Mouse (Mus musculus): ENCODE data around the gene Olfr111. TPM values are rescaled to one million over a fixed set of nuclear protein-coding genes. Genes with fewer than 3 reads are reported as not detected.
"Not testable (repeated sequence)": the region's sequence is repeated elsewhere in the genome, so short reads cannot be mapped to it uniquely, and the experiment has no call there.

Olfr111 gene
- polyA plus RNA-seq (2016; fragmentation: Nextera tagmentation; extraction: Ambion mirVana): not detected in 2 replicates

GRCm38 (mm10) chr17:37507730-37508129 is at the start of gene Olfr111:
Olfr111 (plus strand) TSS chr17:37508030.
- H3K4me2 ChIP-seq (replicated peaks): no peak within 1 kb of the TSS
- ATAC-seq (ENCODE audit: low FRiP score): no peak
- no peaks in the 10 kb centered on the region for H3K36me3 ChIP-seq
- WGBS: 91% methylated on average over 4 of the region's 4 CpGs
- no peaks in the 10 kb centered on the region for H3K27me3 ChIP-seq
- H3K27ac ChIP-seq: no peak within 1 kb of the TSS
- H3K9ac ChIP-seq: no peak within 1 kb of the TSS
- no peak within 1 kb of the TSS for H3K4me3 ChIP-seq
- H3K4me1 ChIP-seq: no peaks in the 10 kb centered on the region
- no peaks in the 10 kb centered on the region for H3K9me3 ChIP-seq (replicated peaks)

DNA sequence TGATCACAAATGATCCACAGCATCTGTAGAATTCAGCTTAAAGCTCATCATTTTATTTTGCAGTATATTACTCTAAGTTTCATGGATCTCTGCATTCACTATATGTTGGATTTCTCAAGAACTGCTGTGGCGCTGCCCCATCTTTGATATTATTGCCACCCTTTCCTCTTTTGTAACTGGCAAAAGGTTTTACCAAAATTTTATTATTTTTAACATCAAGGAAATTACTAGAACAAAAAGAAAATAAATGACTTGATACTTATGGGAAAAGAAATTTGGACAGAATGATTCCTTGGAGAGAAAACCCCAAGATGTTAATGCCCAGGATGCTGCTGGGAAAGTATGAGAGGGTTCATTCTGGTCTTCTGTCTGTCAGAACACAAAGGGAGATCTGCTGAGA is 49.2 kb upstream of the Olfr111 start, which contains the start of gene Olfr109:
Olfr109 (plus strand) TSS at position 301 of the 400 bp plus-strand sequence.
- Histone ChIP-seq H3K27me3 (no peaks in the 10 kb centered on the region), H3K4me1 (no peaks in the 10 kb centered on the region), H3K9me3 (replicated peaks) (no peaks in the 10 kb centered on the region), H3K27ac (no peak within 1 kb of the TSS), H3K4me2 (replicated peaks) (no peak within 1 kb of the TSS), H3K36me3 (no peaks in the 10 kb centered on the region), H3K9ac (no peak within 1 kb of the TSS), H3K4me3 (no peak within 1 kb of the TSS)
- 93% methylated on average over 1 of the region's 1 CpGs for WGBS
- ATAC-seq (ENCODE audit: low FRiP score): no peak

GRCm38 (mm10) chr17:37483452-37483851 is 24.4 kb upstream of the Olfr111 start, which contains the start of gene H2-M2:
H2-M2 (minus strand) TSS chr17:37483552.
- Histone ChIP-seq H3K27ac (no peak within 1 kb of the TSS), H3K4me3 (no peak within 1 kb of the TSS), H3K9me3 (replicated peaks) (no peaks in the 10 kb centered on the region), H3K4me1 (no peaks in the 10 kb centered on the region), H3K36me3 (no peaks in the 10 kb centered on the region), H3K27me3 (no peaks in the 10 kb centered on the region), H3K9ac (no peak within 1 kb of the TSS), H3K4me2 (replicated peaks) (no peak within 1 kb of the TSS)
- 78% methylated on average over 2 of the region's 2 CpGs for WGBS
- ATAC-seq (ENCODE audit: low FRiP score): no peak

- no peak within 1 kb of the TSS for H3K4me3 ChIP-seq
- no peak within 1 kb of the TSS for H3K4me2 ChIP-seq (replicated peaks)
- no peaks in the 10 kb centered on the region for H3K9me3 ChIP-seq (replicated peaks)
- no peaks in the 10 kb centered on the region for H3K27me3 ChIP-seq
- no peak within 1 kb of the TSS for H3K27ac ChIP-seq
- no peaks in the 10 kb centered on the region for H3K36me3 ChIP-seq
- ATAC-seq (ENCODE audit: low FRiP score): no peak
- no peak within 1 kb of the TSS for H3K9ac ChIP-seq
- H3K4me1 ChIP-seq: no peaks in the 10 kb centered on the region
- 52% methylated on average over 1 of the region's 1 CpGs for WGBS
Measured at GRCm38 (mm10) chr17:37491930-37492518, 15.8 kb upstream of the Olfr111 start, which contains the start of gene Olfr110. Olfr110 (plus strand) TSS chr17:37492468.

- not testable (repeated sequence) for H3K4me1 ChIP-seq; H3K27ac ChIP-seq; H3K4me3 ChIP-seq; H3K9ac ChIP-seq; H3K27me3 ChIP-seq; H3K4me2 ChIP-seq (replicated peaks); ATAC-seq (ENCODE audit: low FRiP score); H3K9me3 ChIP-seq (replicated peaks); H3K36me3 ChIP-seq
Measured at GRCm38 (mm10) chr17:37524612-37525011, 16.8 kb downstream of the Olfr111 start.

DNA sequence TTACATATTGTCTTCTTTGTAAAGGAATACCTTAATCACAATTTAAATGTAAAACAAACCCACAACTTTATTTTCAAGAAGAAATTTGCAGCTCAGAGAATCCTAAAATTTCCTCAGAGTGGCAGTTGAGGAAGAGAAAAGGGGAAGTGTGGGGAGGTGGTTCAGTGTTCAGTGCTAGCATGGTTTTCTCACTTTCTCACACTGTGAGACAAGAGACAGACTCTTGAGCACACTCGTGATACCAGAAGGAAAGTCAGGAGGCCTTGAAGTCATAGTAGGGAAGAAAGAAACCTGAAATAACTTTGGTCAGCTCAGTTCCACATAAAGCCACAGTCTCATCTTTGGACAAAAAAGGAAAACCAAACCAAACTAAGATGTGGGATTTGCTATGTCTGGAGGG is 17.6 kb downstream of the Olfr111 start:
- H3K27me3 ChIP-seq; ATAC-seq (ENCODE audit: low FRiP score); H3K9ac ChIP-seq; H3K9me3 ChIP-seq (replicated peaks); H3K4me1 ChIP-seq; H3K36me3 ChIP-seq; H3K4me2 ChIP-seq (replicated peaks); H3K4me3 ChIP-seq; H3K27ac ChIP-seq: not testable (repeated sequence)
- 71% methylated on average over 1 of the region's 1 CpGs for WGBS

DNA sequence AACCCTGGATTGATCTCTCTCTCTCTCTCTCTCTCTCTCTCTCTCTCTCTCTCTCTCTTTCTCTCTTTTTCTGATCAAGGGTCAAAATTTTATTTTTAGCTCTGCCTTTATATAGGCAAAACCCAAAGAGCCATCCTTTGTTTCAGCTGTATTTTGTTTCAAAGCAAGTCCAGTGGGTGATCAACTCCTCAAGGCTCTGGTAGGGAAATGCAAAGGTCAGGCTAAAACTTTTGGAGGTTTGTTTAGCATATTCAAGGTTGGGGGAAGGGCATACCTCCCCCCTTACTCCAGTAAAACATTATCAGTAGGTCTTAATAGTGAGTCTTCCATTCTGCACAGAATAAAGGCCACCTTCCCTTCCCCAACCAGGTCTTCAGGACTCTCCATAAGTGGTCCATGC is 27.3 kb downstream of the Olfr111 start:
- Histone ChIP-seq H3K4me3 (no peak overlapping the region), H3K9me3 (replicated peaks) (no peaks in the 10 kb centered on the region), H3K4me2 (replicated peaks) (no peak overlapping the region), H3K36me3 (no peaks in the 10 kb centered on the region), H3K27ac (no peak overlapping the region), H3K27me3 (no peaks in the 10 kb centered on the region), H3K9ac (no peak overlapping the region), H3K4me1 (no peaks in the 10 kb centered on the region)
- ATAC-seq (ENCODE audit: low FRiP score): no peak

GRCm38 (mm10) chr17:37538416-37538815 is 30.6 kb downstream of the Olfr111 start:
- H3K9me3 ChIP-seq (replicated peaks); H3K4me2 ChIP-seq (replicated peaks); H3K4me1 ChIP-seq; H3K4me3 ChIP-seq; H3K9ac ChIP-seq; H3K27ac ChIP-seq; H3K27me3 ChIP-seq; ATAC-seq (ENCODE audit: low FRiP score); H3K36me3 ChIP-seq: not testable (repeated sequence)
- 58% methylated on average over 1 of the region's 1 CpGs for WGBS

DNA sequence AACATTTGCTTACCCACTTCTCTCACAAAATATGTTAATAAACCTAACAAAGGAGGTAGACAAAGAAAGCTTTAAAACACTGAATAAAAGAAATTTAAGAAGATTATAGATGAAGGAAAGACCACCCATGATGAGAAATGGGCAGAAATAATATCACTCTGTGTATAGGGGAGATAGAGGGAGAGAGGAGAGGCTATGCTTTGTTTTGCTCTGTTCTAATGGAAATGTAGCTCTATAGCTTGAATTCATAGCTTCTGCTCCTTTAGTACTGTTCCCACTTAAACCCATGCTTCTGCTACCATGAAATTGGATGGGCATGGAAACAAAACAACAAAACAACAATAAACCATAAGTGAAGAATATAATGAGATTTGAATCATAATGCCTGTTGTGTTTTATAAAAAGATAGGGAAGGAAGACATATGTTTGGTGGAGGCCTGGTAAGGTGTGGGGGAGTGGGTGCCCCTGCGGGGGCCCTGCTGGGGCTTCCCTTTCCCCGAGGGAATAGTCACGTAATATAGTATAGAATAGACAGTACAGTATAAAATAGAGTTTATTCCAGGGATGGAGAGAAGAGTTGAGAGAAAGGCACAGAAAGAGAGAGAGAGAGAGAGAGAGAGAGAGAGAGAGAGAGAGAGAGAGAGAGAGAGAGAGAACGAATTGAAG is 33.8 kb downstream of the Olfr111 start:
- Histone ChIP-seq H3K36me3 (no peaks in the 10 kb centered on the region), H3K4me2 (replicated peaks) (no peak overlapping the region), H3K27ac (no peak overlapping the region), H3K9ac (no peak overlapping the region), H3K4me3 (no peak overlapping the region), H3K27me3 (no peaks in the 10 kb centered on the region), H3K9me3 (replicated peaks) (no peaks in the 10 kb centered on the region), H3K4me1 (no peaks in the 10 kb centered on the region)
- no peak for ATAC-seq (ENCODE audit: low FRiP score)
- WGBS: 74% methylated on average over 4 of the region's 4 CpGs

DNA sequence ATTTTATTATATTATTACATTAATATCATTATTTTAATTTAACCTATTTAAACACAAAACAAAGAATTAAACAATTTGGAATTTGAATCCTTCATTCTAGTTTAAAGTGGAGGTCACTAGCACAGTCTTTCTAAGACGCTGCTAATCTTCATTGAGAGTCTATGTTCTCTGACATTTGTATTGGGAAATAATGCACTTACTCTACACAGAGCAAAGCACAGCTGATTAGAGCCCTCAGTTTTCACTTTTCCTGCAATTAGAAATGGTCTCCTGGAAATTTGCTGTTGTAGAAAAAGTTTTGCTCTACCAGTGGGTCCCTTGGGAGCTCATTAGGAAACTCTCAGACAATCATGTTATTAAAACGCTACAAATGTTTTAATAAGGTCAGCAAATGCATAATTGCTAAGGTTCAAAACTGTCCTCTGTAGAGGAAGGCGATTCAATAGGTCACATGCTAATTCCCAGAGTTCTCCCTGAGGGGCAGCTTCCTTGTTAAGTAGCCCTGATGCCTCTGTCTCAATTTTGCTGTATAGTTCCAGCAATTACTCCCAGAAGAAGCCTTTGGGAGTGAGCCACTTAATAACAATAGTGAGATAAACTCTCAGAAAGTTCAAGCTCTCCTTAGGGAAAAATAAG is 36.1 kb downstream of the Olfr111 start:
- Histone ChIP-seq H3K9ac (no peak overlapping the region), H3K4me3 (no peak overlapping the region), H3K36me3 (no peaks in the 10 kb centered on the region), H3K9me3 (replicated peaks) (no peaks in the 10 kb centered on the region), H3K27me3 (no peaks in the 10 kb centered on the region), H3K27ac (no peak overlapping the region), H3K4me1 (no peaks in the 10 kb centered on the region), H3K4me2 (replicated peaks) (no peak overlapping the region)
- 66% methylated on average over 3 of the region's 3 CpGs for WGBS
- no peak for ATAC-seq (ENCODE audit: low FRiP score)

DNA sequence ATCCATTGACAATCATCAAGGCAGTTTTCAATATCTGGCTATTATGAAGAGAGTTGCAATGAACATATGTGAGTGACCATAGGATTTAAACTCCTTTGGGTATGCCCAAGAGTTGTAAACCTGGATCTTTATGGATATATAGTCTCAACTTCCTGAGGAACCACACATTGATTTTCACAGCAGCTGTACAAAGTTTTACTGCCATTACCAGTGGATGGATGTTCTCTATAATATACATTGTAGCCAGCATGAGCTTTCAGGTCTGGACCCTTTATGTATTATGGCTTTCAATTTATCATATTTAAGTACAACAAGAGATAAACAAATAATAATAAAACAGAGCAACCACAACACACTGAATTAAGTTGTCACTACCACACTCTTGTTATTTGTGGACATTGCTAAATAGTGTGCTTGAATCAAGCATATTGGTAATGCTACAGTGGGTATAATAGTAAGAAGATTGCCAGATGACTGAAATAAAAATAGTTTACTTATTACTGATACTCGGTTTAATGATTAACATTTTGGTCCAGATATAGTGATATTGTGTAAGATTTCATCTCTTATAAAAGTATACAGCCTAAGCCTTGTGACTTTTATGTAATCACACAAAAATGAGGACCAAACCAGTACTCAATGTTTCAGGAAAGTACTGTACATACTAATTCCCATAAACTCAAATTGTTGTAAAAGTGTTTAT is 51.2 kb downstream of the Olfr111 start:
- H3K4me2 ChIP-seq (replicated peaks): no peak overlapping the region
- no peak overlapping the region for H3K4me3 ChIP-seq
- H3K4me1 ChIP-seq: no peaks in the 10 kb centered on the region
- H3K36me3 ChIP-seq: no peaks in the 10 kb centered on the region
- 57% methylated on average over 1 of the region's 1 CpGs for WGBS
- H3K9me3 ChIP-seq (replicated peaks): no peaks in the 10 kb centered on the region
- no peak overlapping the region for H3K9ac ChIP-seq
- H3K27ac ChIP-seq: no peak overlapping the region
- H3K27me3 ChIP-seq: no peaks in the 10 kb centered on the region
- no peak for ATAC-seq (ENCODE audit: low FRiP score)

DNA sequence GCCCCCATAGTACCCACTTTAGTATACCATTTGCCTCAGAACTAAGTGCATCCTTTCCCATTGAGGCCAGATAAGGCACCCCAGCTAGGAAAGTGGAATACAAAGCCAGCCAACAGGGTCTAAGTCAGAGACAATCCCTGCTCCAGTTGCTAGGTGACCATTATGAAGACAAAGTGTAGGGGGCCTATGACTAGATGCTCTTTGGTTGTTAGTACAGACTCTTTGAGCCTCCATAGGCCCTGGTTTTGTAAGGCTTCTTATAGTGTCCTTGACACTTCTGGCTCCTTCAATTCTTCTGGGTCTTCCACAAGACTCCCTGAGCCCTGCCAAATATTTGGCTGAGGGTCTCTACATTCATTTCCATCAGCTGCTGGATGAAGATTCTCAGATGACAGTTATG is 61.5 kb downstream of the Olfr111 start, which contains the start of gene Olfr112:
Olfr112 (minus strand) TSS at position 101 of the 400 bp plus-strand sequence.
- ATAC-seq (ENCODE audit: low FRiP score): no peak
- H3K36me3 ChIP-seq: no peaks in the 10 kb centered on the region

More for the DNA sequence above, 61.5 kb downstream of the Olfr111 start, which contains the start of gene Olfr112:
- no peak within 1 kb of the TSS for H3K27ac ChIP-seq
- H3K27me3 ChIP-seq: no peaks in the 10 kb centered on the region
- H3K4me3 ChIP-seq: no peak within 1 kb of the TSS
- H3K4me1 ChIP-seq: no peaks in the 10 kb centered on the region
- no peak within 1 kb of the TSS for H3K4me2 ChIP-seq (replicated peaks)
- no peak within 1 kb of the TSS for H3K9ac ChIP-seq
- no peaks in the 10 kb centered on the region for H3K9me3 ChIP-seq (replicated peaks)
